Mouse (Mus musculus): ENCODE data around the gene Olfr631. TPM values are rescaled to one million over a fixed set of nuclear protein-coding genes. Genes with fewer than 3 reads are reported as not detected.
"Not testable (repeated sequence)": the region's sequence is repeated elsewhere in the genome, so short reads cannot be mapped to it uniquely, and the experiment has no call there.

The Olfr631 gene
- not detected in 2 replicates for polyA plus RNA-seq (2016; fragmentation: Nextera tagmentation; extraction: Ambion mirVana)

GRCm38 (mm10) chr7:103928525-103928924 is at the start of gene Olfr631:
TSS of gene Olfr631 (plus strand) at chr7:103928825.
- Histone ChIP-seq H3K4me3 (replicated peaks) (no peak within 1 kb of the TSS), H3K9me3 (no peaks in the 10 kb centered on the region), H3K4me1 (no peaks in the 10 kb centered on the region), H3K27ac (no peak within 1 kb of the TSS), H3K27me3 (no peaks in the 10 kb centered on the region), H3K36me3 (replicated peaks) (no peaks in the 10 kb centered on the region), H3K9ac (no peak within 1 kb of the TSS), H3K4me2 (no peak within 1 kb of the TSS)
- no peak for ATAC-seq (ENCODE audit: low FRiP score)

- Histone ChIP-seq H3K27me3 (no peaks in the 10 kb centered on the region), H3K4me2 (no peak within 1 kb of the TSS), H3K9ac (no peak within 1 kb of the TSS), H3K4me1 (no peaks in the 10 kb centered on the region), H3K9me3 (no peaks in the 10 kb centered on the region), H3K27ac (no peak within 1 kb of the TSS), H3K4me3 (replicated peaks) (no peak within 1 kb of the TSS), H3K36me3 (replicated peaks) (no peaks in the 10 kb centered on the region)
- ATAC-seq (ENCODE audit: low FRiP score), result no peak
Observed at GRCm38 (mm10) chr7:103886152-103886551, 42.5 kb upstream of the Olfr631 start, which contains the start of gene Olfr66. TSS of gene Olfr66 (minus strand) at chr7:103886252.

- no peak for ATAC-seq (ENCODE audit: low FRiP score)
- 78% methylated on average over 1 of the region's 1 CpGs for WGBS
- H3K9ac ChIP-seq, result no peak within 1 kb of the TSS
- no peak within 1 kb of the TSS for H3K4me2 ChIP-seq
- H3K4me1 ChIP-seq, result no peaks in the 10 kb centered on the region
- H3K27me3 ChIP-seq, result no peaks in the 10 kb centered on the region
- no peaks in the 10 kb centered on the region for H3K36me3 ChIP-seq (replicated peaks)
- H3K27ac ChIP-seq, result no peak within 1 kb of the TSS
- no peaks in the 10 kb centered on the region for H3K9me3 ChIP-seq
- no peak within 1 kb of the TSS for H3K4me3 ChIP-seq (replicated peaks)
Observed at GRCm38 (mm10) chr7:103894385-103894784, 34.2 kb upstream of the Olfr631 start, which contains the start of gene Olfr64. TSS of gene Olfr64 (minus strand) at chr7:103894485.

GRCm38 (mm10) chr7:103903187-103903586 is 25.4 kb upstream of the Olfr631 start, which contains the start of gene Olfr65:
TSS of gene Olfr65 (plus strand) at chr7:103903487.
- no peak for ATAC-seq (ENCODE audit: low FRiP score)
- WGBS, result 90% methylated on average over 2 of the region's 2 CpGs

GRCm38 (mm10) chr7:103910047-103910446 is 18.6 kb upstream of the Olfr631 start:
- H3K9ac ChIP-seq, result no peak overlapping the region
- no peak overlapping the region for H3K4me2 ChIP-seq
- no peaks in the 10 kb centered on the region for H3K4me1 ChIP-seq
- no peaks in the 10 kb centered on the region for H3K36me3 ChIP-seq (replicated peaks)
- WGBS, result 70% methylated on average over 3 of the region's 3 CpGs
- no peak overlapping the region for H3K27ac ChIP-seq
- H3K9me3 ChIP-seq, result no peaks in the 10 kb centered on the region
- H3K4me3 ChIP-seq (replicated peaks), result no peak overlapping the region
- no peaks in the 10 kb centered on the region for H3K27me3 ChIP-seq
- ATAC-seq (ENCODE audit: low FRiP score), result no peak

More at GRCm38 (mm10) chr7:103903187-103903586, 25.4 kb upstream of the Olfr631 start, which contains the start of gene Olfr65:
- Histone ChIP-seq H3K9me3 (no peaks in the 10 kb centered on the region), H3K27ac (no peak within 1 kb of the TSS), H3K27me3 (no peaks in the 10 kb centered on the region), H3K4me3 (replicated peaks) (no peak within 1 kb of the TSS), H3K36me3 (replicated peaks) (no peaks in the 10 kb centered on the region), H3K4me1 (no peaks in the 10 kb centered on the region), H3K4me2 (no peak within 1 kb of the TSS), H3K9ac (no peak within 1 kb of the TSS)

- no peak overlapping the region for H3K9ac ChIP-seq
- H3K4me3 ChIP-seq (replicated peaks), result no peak overlapping the region
- H3K4me2 ChIP-seq, result no peak overlapping the region
- no peaks in the 10 kb centered on the region for H3K36me3 ChIP-seq (replicated peaks)
- H3K27me3 ChIP-seq, result no peaks in the 10 kb centered on the region
- no peaks in the 10 kb centered on the region for H3K9me3 ChIP-seq
- no peak overlapping the region for H3K27ac ChIP-seq
- H3K4me1 ChIP-seq, result no peaks in the 10 kb centered on the region
- WGBS, result 45% methylated on average over 8 of the region's 8 CpGs
- ATAC-seq (ENCODE audit: low FRiP score), result no peak
Observed at GRCm38 (mm10) chr7:103912969-103913511, 15.6 kb upstream of the Olfr631 start.

- no peak overlapping the region for H3K9ac ChIP-seq
- H3K4me3 ChIP-seq (replicated peaks), result no peak overlapping the region
- H3K27me3 ChIP-seq, result no peaks in the 10 kb centered on the region
- H3K36me3 ChIP-seq (replicated peaks), result no peaks in the 10 kb centered on the region
- no peak overlapping the region for H3K27ac ChIP-seq
- no peaks in the 10 kb centered on the region for H3K9me3 ChIP-seq
- H3K4me2 ChIP-seq, result no peak overlapping the region
- no peak for ATAC-seq (ENCODE audit: low FRiP score)
- H3K4me1 ChIP-seq, result no peaks in the 10 kb centered on the region
Observed at GRCm38 (mm10) chr7:103915338-103915737, 13.3 kb upstream of the Olfr631 start.

- Histone ChIP-seq H3K4me2 (no peak within 1 kb of the TSS), H3K27ac (no peak within 1 kb of the TSS), H3K4me3 (replicated peaks) (no peak within 1 kb of the TSS), H3K9ac (no peak within 1 kb of the TSS), H3K36me3 (replicated peaks) (no peaks in the 10 kb centered on the region), H3K4me1 (no peaks in the 10 kb centered on the region), H3K9me3 (no peaks in the 10 kb centered on the region), H3K27me3 (no peaks in the 10 kb centered on the region)
- 83% methylated on average over 2 of the region's 2 CpGs for WGBS
- ATAC-seq (ENCODE audit: low FRiP score), result no peak
Observed at GRCm38 (mm10) chr7:103934264-103934663, 5.6 kb downstream of the Olfr631 start, which contains the start of gene Olfr632. TSS of gene Olfr632 (plus strand) at chr7:103934347.

- WGBS, result 21% methylated on average over 2 of the region's 2 CpGs
- no peak for ATAC-seq (ENCODE audit: low FRiP score)
- H3K27me3 ChIP-seq, result no peaks in the 10 kb centered on the region
- H3K9me3 ChIP-seq, result no peaks in the 10 kb centered on the region
- no peaks in the 10 kb centered on the region for H3K4me1 ChIP-seq
- H3K27ac ChIP-seq, result no peak overlapping the region
- no peak overlapping the region for H3K4me3 ChIP-seq (replicated peaks)
- no peak overlapping the region for H3K4me2 ChIP-seq
- H3K9ac ChIP-seq, result no peak overlapping the region
- no peaks in the 10 kb centered on the region for H3K36me3 ChIP-seq (replicated peaks)
Observed at GRCm38 (mm10) chr7:103942730-103943129, 14.1 kb downstream of the Olfr631 start.

GRCm38 (mm10) chr7:103944137-103944536 is 15.5 kb downstream of the Olfr631 start, which contains the start of gene Olfr633:
TSS of gene Olfr633 (plus strand) at chr7:103944437.
- Histone ChIP-seq H3K4me1 (no peaks in the 10 kb centered on the region), H3K9ac (no peak within 1 kb of the TSS), H3K4me3 (replicated peaks) (no peak within 1 kb of the TSS), H3K36me3 (replicated peaks) (no peaks in the 10 kb centered on the region), H3K4me2 (no peak within 1 kb of the TSS), H3K27ac (no peak within 1 kb of the TSS), H3K27me3 (no peaks in the 10 kb centered on the region), H3K9me3 (no peaks in the 10 kb centered on the region)
- ATAC-seq (ENCODE audit: low FRiP score), result no peak

- not testable (repeated sequence) for H3K9ac ChIP-seq; H3K27ac ChIP-seq; H3K9me3 ChIP-seq; H3K27me3 ChIP-seq; ATAC-seq (ENCODE audit: low FRiP score); H3K4me2 ChIP-seq; H3K4me3 ChIP-seq (replicated peaks); H3K4me1 ChIP-seq; H3K36me3 ChIP-seq (replicated peaks)
- 96% methylated on average over 22 of the region's 22 CpGs for WGBS
Observed at GRCm38 (mm10) chr7:103966873-103967272, 38.2 kb downstream of the Olfr631 start.

- H3K9ac ChIP-seq, result no peak within 1 kb of the TSS
- 86% methylated on average over 1 of the region's 1 CpGs for WGBS
- no peak within 1 kb of the TSS for H3K4me2 ChIP-seq
- H3K4me1 ChIP-seq, result no peaks in the 10 kb centered on the region
- H3K27me3 ChIP-seq, result no peaks in the 10 kb centered on the region
- no peak for ATAC-seq (ENCODE audit: low FRiP score)
- H3K36me3 ChIP-seq (replicated peaks), result no peaks in the 10 kb centered on the region
- H3K9me3 ChIP-seq, result no peaks in the 10 kb centered on the region
- no peak within 1 kb of the TSS for H3K4me3 ChIP-seq (replicated peaks)
- H3K27ac ChIP-seq, result no peak within 1 kb of the TSS
Observed at GRCm38 (mm10) chr7:103970852-103971251, 42.2 kb downstream of the Olfr631 start, which contains the start of gene Olfr635. TSS of gene Olfr635 (plus strand) at chr7:103971152.

GRCm38 (mm10) chr7:103971782-103972181 is 43.2 kb downstream of the Olfr631 start:
- Histone ChIP-seq H3K27me3 (no peaks in the 10 kb centered on the region), H3K4me2 (no peak overlapping the region), H3K4me3 (replicated peaks) (no peak overlapping the region), H3K27ac (no peak overlapping the region), H3K36me3 (replicated peaks) (no peaks in the 10 kb centered on the region), H3K9ac (no peak overlapping the region), H3K9me3 (no peaks in the 10 kb centered on the region), H3K4me1 (no peaks in the 10 kb centered on the region)
- no peak for ATAC-seq (ENCODE audit: low FRiP score)
- 56% methylated on average over 1 of the region's 1 CpGs for WGBS

Measured in forebrain, embryonic 12.5 days (tissue).